Mouse (Mus musculus) layer of hippocampus, postnatal 25 days (tissue): Measurements from ENCODE around the gene Scn1b. TPM values are rescaled to one million over a fixed set of nuclear protein-coding genes. Genes with fewer than 3 reads are reported as not detected.

Experiments used
- DNase-seq, 2 experiments: peaks; one replicate each; pipeline ENCODE4 v3.0.0; 2022; ENCODE audit warnings: mixed read lengths in 2 of 2, low spot score in 1 of 2; ENCODE audit errors: extremely low spot score in 1 of 2
- total RNA-seq, 2 experiments: library from RNA; stranded (reverse); gene quantifications; 2 replicates each; pipeline ENCODE4 v1.2.3; 2021

The Scn1b gene
- 100 to 1,000 TPM; 548 to 608 TPM for total RNA-seq

- peak; percentile 60 to 67 for DNase-seq
Measured at GRCm38 (mm10) chr7:31126851-31127724, at the start of gene Scn1b. Gene Scn1b, minus strand, starts transcription at chr7:31127003.

GRCm38 (mm10) chr7:31175096-31175495 is 48.3 kb upstream of the Scn1b start:
- DNase-seq: no peak

GRCm38 (mm10) chr7:31174466-31174865 is 47.7 kb upstream of the Scn1b start:
- no peak for DNase-seq

GRCm38 (mm10) chr7:31172238-31172637 is 45.4 kb upstream of the Scn1b start:
- DNase-seq: no peak

GRCm38 (mm10) chr7:31170520-31170919 is 43.7 kb upstream of the Scn1b start:
- no peak for DNase-seq

GRCm38 (mm10) chr7:31168412-31168811 is 41.6 kb upstream of the Scn1b start:
- DNase-seq: no peak

GRCm38 (mm10) chr7:31164748-31165147 is 37.9 kb upstream of the Scn1b start:
- DNase-seq: no peak

- DNase-seq: no peak
Measured at GRCm38 (mm10) chr7:31163666-31164577, 37.1 kb upstream of the Scn1b start.

- no peak for DNase-seq
Measured at GRCm38 (mm10) chr7:31162324-31162723, 35.5 kb upstream of the Scn1b start.

- no peak for DNase-seq
Measured at GRCm38 (mm10) chr7:31161831-31162230, 35.0 kb upstream of the Scn1b start.

- no peak for DNase-seq
Measured at GRCm38 (mm10) chr7:31161246-31161645, 34.4 kb upstream of the Scn1b start.

- no peak for DNase-seq
Measured at GRCm38 (mm10) chr7:31160763-31161162, 34.0 kb upstream of the Scn1b start.

- peak in 1 of 2 experiments; percentile 31 for DNase-seq
Measured at GRCm38 (mm10) chr7:31156034-31156928, 29.5 kb upstream of the Scn1b start.

- DNase-seq: no peak
Measured at GRCm38 (mm10) chr7:31155296-31156033, 28.7 kb upstream of the Scn1b start, which contains the start of gene Gramd1a. Gene Gramd1a, minus strand, starts transcription at chr7:31155896.

GRCm38 (mm10) chr7:31153536-31154320 is 26.9 kb upstream of the Scn1b start:
- no peak for DNase-seq

- peak; percentile 35 to 45 for DNase-seq
Measured at GRCm38 (mm10) chr7:31151301-31152241, 24.8 kb upstream of the Scn1b start.

GRCm38 (mm10) chr7:31150566-31151300 is 23.9 kb upstream of the Scn1b start:
- DNase-seq: peak; percentile 75 to 84
